Mouse (Mus musculus) gastrocnemius, postnatal 25 days (tissue): ENCODE measurements around the gene Ddx54. TPM values are rescaled to one million over a fixed set of nuclear protein-coding genes. Genes with fewer than 3 reads are reported as not detected.

ENCODE experiments used
- DNase-seq: peaks from one replicate; pipeline ENCODE4 v3.0.0; 2022
- total RNA-seq, 2 experiments: library from RNA; stranded (reverse); gene quantifications; 1 replicate in 1 of 2; 2 replicates in 1 of 2; pipeline ENCODE4 v1.2.3; 2021

Ddx54 gene
- total RNA-seq, 2 experiments from 2014 or later = 15.7 to 17.1 TPM

DNA sequence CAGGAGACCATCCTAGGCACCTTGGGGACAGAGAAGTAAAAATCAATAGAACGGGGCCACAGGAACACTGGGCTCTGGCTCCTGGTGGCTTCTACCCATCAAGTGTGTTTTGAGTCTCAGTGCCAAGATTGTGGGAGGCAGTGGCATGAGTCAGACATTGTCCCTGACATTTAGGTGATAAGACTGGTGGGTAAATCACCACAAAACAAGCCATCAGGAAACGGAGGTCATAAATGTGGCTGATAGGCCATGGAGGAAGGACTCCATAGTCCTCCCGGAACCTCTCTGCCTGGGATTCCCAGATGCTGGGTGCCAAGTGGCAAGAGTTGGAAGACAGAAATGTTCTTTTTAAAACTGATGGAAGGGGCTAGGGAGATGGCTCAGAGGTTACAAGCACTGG lies 31.7 kb downstream of the Ddx54 start:
- no peak for DNase-seq

DNA sequence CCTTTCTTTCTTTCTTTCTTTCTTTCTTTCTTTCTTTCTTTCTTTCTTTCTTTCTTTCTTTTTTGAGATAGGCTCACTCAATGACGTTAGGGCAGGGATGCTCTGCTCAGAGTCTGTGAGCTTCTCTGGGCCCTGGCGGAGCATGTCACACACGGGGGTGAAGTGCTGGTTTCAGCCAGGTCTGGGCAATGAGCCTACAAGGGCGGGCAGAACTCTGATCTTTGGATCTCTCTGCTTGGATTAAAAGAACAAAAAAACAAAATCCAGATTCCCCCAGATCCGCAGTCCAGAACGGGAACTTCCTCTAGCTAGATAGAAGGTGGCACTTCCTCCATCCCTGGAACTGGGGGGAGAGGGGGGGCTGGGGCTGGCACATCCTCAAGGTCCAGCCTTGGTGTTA lies 33.3 kb downstream of the Ddx54 start:
- DNase-seq = peak; percentile 31

DNA sequence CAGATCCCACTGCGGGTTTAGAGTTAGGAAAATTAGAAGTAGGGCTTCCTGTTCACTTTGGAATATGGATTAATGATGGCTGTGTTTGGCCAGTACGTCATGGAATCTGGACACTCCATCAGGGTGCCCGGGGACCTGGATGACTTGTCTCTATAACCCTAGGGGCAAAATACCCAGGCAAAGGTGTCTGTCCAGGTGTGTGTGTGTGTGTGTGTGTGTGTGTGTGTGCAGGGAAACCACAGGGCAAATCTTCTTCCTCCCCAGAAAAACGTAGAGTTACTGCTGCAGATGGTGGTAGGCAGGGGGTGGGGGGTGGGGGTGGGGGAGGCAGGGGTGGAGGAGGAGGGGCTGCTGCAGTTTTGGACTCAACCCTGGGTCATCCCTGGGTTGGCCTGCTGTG lies 34.8 kb downstream of the Ddx54 start:
- DNase-seq = no peak

DNA sequence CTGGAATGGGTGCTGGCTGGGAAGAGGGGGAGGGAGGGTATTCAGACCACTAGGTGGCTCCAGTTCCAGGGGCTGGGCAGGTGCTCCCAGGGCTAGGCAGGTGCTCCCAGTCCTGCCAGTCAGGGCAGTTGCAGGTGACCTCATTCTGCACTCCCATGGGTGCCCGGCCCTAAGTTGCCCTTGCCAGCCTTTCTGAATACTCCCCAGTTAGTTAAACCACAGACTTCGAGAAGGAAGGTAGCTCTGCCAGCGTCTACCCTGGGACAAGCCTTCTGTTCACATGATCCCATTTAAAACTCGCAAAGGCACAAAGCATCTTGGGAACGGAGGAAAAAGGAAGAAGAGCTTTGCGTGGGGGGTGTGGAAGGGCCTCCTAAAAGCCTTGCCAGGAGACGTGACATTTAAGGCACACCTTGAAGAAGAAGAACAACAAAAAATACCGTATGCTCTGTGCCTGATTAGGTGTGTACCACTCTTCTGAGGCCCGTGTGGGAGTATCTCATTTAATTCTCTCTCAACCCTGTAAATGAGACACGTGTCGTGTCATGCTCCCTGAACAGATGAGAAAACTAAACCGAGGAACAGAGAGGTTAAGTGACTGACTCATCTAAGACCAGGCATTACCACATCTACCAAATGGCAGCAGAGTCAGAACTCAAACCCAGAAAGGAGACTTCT lies 35.4 kb downstream of the Ddx54 start:
- DNase-seq = no peak

DNA sequence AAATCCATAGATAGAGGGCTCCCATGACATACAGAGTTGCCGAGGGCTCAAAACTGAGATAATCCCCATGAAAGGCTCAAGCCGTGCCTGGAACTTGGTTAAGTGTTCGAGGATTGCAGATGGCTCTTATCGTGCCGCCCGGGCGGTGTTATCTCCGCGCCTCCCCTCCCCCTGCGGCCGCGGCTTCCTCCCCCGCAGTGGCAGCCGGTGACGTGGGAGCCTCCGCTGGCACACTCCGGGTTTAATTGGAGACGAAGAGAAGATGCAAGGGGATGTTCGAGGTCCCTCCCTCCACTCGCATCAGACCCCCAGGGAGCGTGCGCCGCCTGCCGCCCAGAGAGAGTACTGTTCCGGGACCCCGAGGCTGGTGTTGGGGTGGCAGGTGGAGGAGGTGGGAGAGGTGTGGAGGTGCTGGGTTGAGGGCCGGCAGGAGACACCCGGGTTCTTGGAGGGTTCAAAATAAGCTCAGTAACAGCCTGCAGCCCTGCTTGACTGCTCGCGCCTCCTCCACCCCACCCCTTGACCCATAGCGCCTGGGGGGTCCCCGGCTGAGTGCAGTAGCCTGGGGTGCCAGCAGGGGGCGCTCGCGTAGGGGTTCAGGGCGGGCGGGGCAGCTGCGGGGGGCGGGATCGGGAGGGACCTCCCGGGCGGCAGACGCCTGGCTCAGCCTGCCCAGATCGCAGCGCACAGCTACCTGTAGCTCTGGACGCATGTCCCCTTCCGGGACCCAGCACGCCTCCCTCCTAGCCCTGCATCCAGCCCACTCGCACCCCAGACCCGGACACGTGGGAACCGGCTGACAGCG lies 36.2 kb downstream of the Ddx54 start, which contains the start of gene Rasal1:
Rasal1 (plus strand) TSS at position 244 of the 805 bp plus-strand sequence.
- DNase-seq = peak; percentile 35

DNA sequence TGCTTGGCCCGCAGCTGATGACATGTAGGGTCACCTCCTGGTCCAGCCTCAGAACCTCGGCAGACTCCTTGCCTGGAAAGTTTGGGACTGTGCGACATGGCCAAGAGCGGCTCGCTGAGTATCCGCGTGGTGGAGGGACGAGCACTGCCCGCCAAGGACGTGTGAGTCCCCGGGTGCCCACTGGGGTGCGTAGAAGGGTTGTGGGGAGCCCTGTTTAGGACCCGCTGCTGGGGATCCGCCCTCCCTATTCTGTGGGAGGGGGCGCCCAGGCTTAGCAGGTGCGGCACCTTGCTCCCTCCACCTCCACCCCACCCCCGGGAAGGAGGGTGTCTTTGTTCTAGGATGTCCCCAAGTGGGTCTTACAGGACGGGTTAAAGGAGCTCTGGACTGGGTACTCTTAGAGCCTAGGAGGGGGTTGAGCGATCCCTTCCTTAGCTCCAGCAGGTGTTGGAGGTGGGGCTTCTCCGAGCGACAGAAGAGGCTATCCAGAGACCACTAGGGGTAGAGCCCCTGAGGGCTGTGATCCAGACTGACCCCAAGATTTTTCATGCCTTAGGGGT lies 36.9 kb downstream of the Ddx54 start:
- no peak for DNase-seq

DNA sequence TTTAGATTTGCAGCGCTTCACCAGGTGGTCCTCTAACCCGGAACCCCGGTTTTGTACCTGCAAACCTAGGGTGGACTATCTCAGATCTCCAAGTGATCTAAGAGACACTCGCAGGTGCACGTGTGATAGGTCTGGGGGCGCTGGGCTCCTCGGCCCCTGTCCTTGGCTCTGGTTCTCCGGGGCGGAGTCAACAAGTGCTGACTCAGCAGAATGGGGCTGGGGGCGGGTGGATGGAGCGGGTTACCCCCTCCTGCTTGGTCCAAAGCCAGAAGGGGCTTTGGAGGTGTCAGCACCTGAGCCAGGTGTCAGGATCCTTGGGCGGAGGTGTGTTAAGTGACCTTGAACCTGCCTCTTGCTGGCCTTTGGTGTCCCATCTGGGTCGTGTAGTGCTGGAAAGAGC lies 37.4 kb downstream of the Ddx54 start:
- DNase-seq = no peak

DNA sequence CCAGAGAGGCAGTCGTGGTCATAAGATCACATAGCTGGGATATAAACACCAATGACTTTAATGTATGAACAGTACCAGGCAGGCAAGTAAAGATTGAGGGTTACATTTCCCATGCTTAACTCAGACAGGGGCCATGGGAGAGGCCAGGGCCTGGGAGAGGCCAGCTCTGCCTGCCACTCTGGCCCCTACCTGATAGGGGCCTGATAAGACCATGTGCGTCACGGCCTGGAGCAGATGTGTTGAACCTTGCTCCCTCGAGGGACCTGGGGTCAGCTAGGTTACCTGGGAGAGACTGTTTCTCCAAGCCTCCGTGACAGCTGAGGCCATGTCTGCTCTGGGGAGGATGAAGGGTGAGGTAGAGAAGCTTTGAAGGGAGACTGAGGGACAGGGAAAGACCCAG lies 38.7 kb downstream of the Ddx54 start:
- no peak for DNase-seq

DNA sequence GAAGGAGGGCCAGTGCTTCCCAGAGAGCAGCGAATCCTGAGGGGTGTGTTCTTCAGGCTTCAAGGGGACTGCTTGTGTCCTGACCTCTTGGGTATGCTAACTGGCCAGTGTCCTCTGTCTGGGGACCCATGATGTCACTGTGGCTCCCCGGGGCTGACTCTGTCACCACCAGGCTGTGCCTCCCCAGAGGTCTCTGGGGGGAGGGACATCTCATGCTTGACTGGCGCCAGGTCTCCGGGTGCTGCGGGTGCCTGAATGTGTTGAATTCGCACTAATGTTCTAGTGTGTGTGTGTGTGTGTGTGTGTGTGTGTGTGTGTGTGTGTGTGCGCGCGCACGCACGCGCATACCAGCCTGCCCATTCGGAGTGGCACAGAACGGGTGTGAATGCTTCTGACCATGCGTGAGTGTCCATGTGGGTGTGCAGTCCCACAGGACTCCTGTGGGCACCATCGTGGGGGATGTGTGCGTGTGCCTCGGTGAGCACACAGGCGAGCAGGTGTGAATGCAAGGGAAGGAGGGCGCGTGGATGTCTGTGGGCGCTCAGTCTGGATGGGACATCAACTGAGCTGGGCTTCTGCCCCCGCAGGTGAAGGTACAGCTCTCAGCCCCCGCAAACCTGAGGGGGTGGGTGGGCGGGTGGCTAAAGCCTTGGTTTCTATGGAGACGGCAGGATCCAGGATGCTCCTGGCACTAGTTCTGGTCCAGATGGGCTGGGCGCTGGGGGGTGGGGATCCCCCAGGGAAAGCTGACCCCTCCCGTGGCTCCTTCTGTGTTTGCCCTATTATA lies 40.6 kb downstream of the Ddx54 start:
- DNase-seq = no peak

DNA sequence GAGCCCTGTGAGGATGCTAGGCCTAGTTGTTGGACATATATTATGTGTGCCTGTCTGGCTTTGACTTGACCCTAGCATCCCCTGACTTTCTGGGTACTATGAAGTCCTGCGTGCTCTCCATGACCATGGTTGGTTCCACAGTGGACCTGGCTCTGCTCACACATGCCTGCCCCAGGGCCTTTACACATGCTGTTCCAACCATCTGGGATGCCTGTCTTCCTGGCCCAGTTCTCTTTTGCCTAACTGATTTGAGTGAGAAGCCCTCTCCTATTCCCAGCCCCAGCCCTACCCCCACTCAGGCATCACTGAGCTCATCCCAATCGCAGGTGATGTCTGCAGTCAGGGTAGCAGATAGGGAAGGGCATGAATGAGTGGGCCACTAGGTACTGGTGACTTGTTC lies 41.3 kb downstream of the Ddx54 start:
- no peak for DNase-seq

DNA sequence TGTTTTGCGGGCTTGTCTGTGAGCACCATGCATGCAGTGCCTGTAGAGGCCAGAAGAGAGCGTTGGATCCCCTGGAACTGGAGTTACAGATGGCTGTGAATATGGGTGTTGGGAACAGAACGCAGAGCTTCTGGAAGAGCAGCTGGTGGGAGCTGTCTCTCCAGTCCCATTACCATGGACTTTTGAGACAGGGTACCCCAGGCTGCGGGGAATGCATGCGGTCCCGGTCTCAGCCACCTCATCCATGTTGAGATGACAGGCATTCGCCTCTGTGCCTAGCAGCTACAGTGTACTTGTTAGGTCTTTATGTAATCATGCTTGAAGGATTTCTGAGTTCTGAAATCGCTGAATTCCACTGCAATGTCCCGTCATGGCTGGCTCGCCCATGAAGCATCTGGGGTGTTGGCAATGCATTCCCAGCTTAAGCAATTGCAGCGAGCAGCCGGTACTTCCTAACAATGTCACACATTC lies 43.8 kb downstream of the Ddx54 start:
- DNase-seq = no peak

DNA sequence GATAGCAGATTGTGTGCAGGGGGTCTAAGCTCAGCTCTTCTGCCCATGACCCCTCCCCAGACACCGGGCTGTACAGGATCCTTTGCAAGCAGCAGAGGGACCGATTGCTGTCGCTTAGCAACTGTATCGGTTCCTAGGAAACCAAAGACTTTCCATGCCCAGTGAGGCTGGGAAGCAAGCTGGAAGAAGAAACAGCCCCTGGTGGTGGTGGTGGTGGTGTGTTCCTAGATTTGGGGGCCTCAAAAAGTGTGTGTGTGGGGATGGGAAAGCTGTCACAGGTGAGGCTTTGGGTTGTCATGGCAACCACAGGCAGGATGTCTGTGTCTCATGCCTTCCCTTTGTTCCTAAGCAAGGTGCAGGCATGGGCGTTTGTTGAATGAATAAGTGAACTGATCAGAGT lies 48.3 kb downstream of the Ddx54 start:
- no peak for DNase-seq

DNA sequence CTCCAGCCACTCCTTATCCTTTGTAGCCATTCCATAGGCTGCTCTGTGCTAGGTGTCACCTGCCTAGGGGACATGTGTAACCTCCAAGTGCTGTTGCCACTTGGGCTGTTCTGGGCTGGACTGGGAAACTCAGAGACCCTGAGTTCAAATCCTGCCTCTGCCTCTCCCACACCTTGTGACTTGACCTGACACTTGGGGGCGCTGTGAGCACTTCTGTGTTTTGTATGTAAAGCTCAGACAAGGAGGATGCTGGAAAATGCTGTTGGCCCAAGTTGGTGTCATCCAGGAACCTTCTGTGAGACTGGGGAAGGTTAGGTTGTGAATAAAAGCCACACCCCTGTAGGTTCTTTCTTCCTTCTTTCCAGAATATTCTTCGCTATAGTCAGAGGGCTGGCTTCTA lies 52.3 kb downstream of the Ddx54 start:
- DNase-seq = no peak

DNA sequence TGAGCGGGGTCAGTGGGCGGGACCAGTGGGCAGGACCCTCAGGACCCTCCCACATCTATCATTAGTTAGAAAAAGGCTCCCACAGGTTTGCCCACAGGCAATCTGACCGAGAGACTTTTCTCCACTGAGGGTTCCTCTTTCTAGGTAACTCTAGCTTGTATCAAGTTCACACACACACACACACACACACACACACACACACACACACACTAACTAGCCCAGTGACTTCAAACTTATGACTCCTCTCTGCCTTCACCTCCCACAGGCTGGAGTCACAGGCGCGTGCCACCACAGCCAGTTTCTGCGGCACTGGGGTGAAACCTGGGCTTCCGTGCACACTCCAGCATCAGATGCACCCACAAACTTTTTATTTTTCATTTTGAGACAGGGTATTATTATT lies 56.2 kb downstream of the Ddx54 start:
- DNase-seq = no peak

DNA sequence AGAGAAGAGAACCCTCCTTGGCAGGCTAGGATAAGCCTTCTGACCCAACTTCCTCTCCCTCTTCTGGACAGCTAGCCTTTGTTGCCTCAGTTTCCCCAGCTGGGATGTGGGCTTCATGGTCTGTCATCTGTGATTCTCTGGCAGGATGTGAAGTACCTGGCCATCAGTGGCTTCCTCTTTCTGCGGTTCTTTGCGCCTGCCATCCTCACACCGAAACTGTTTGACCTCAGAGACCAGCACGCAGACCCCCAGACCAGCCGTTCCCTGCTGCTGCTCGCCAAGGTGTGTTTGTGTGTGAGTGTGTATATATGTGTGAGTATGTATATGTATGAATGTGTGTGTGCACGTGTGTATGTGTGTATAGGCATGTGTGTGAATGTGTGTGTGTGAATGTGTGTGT lies 57.6 kb downstream of the Ddx54 start:
- no peak for DNase-seq

DNA sequence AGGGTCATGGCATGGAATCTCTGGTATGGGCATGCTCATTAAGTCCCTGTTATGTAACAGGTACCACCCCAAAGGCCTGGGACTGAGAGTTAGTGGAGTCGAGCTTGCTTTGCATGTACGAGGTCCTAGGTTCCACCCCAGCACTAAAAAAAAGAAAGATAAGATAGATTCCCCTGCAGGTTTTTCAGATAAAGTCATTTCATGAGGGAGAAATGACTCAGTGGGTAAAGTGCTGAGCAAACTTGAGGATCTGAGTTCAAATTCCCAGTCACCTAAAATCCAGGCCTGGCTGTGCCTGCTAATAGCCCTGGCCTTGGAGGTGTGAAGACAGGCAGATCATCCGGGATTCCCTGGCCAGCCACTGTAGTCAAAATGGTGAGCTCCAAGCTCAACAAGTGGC lies 59.3 kb downstream of the Ddx54 start:
- DNase-seq = no peak

DNA sequence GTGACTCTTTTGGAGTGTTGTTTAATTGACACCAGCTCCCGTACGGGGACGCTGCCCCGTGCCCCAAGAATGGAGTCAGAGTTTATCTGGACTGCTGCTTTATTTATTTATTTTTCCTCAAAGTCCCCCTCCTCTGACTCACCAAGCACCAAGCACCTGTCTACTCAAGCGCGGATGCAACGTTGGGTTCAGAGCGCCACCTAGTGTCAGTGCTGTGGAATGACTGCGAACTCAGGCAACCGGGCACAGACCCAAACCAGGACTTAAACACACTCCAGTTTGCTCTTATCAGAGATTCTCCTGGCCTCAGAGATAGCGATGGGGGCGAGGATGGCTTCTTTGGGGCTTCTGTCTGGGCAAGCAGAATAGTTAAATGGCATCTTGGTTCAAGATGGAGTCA lies 61.1 kb downstream of the Ddx54 start:
- DNase-seq = no peak

DNA sequence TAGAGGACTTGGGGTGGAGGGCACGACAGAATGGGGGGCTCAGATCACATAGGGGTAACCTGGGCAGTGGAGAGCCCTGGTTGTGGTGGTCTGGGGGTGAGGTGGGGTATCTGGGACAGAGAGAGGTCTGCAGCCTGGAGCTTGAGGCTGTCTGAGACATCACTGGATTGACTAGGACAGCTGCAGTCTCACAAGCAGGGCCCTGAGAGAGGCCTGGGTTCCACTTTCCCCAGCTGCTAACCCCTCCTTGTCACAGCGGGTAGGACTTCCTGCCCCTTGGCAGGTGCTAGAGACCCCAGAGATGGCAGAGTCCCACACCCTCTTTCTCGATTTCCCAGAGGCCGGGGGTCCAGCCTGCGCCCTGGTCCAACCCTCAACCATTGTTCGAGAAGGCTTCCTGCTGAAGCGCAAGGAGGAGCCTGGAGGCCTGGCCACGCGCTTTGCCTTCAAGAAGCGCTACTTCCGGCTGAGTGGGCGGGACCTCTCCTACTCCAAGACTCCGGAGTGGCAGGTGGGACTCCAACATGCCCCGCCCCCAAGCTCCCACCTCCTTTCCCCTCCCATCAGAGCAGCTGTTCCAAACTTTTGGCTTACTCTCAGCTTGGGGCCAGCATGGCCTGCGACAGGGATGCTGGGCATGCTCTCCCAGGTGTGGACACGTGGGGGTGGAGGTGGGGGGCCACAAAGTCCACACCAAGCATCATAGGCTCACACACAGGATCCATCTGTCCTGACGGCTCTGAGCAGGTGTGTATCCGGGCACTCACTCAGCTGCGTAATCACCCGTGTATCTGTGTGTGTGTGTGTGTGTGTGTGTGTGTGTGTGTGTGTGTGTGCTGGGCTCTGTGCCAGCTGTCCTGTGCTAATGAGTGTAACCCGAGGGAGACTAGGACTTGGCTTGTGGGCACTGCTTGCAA lies 61.9 kb downstream of the Ddx54 start:
- DNase-seq = no peak

DNA sequence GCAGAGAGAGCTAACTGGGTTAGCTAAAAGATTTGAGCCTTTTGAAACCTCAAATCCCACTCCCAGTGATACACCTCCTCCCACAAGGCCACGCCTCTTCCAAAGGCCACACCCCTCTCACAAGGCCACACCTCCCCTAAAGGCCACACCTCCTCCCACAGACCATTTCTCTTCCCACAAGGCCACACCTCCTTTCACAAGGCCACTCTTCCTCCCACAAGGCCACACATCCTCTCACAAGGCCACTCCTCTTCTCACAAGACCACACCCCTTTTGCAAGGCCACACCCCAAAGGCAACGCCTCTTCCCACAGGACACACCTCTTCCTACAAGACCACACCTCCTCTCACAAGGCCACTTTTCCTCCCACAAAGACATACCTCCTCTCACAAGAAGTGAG lies 65.0 kb downstream of the Ddx54 start:
- no peak for DNase-seq
